Mouse (Mus musculus) E14TG2a.4 (cell line): ENCODE data around the gene Cd8b1.

Experiments
- CTCF ChIP-seq: conservative IDR thresholded peaks from 2 replicates; pipeline ENCODE4 v1.5.1; 2014; ENCODE audit warnings: low read length
- POU5F1 ChIP-seq: IDR thresholded peaks from 2 replicates; pipeline ENCODE4 v1.6.1; 2014; ENCODE audit warnings: low read length, borderline replicate concordance

- TF ChIP-seq CTCF (peak; percentile 26), POU5F1 (no peak)
Observed at GRCm38 (mm10) chr6:71295303-71295702, 27.3 kb upstream of the Cd8b1 start.
